Comparison of ENCODE assay signal across 7 mouse cellular contexts in the genomic region with DNA sequence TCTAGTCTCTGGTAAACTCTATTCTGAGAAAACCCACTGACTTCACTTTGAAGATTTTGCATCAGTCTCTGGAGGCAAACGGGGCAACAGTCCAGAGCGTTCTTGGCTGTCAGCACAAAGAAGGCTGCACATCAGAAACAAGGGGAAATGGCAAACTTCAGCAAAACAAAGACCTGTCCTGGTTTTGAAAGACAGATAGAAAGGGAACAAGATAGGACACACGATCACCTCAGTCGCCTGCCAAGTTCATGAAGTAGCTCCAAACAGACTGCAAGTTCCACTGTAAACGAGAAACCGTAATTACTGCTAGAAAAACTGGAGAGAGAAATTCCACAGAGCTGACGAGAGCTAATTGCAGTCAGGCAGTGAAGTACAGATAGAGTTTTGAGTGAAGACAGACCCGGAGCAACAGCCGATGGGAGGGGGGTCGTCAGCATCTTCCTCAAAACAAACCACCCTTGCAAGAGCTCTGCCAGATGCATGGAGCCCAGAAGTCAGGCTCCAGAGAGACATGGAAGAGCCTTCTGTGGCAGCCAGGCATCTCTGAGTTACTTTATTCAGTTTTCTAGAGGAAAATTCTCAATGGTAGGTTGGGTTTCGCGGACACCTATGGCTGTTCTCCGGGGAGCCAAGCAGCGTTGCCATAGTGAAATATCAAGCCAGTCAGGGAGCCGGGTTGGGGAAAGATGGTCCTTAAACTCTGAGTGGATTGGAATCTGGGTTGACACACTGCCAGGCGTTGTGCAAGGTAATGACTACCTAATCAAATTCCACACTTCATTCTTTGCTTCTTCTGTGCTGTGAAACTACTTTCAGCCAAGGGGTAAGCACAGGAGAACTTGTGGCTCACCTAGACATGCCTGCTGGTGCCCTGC.
A peak's percentile ranks its signal among the peaks of the same experiment; 100 is the strongest.
DNase-seq lines count a peak whose midpoint lies in the region; ATAC-seq and TF ChIP-seq lines count a peak whose summit lies in the region.

No protein-coding gene starts in this region.

- H3K27me3 ChIP-seq in forebrain, embryonic 16.5 days (replicated peaks; ENCODE audit: control insufficient read depth, insufficient read depth, low read length): no peaks in the 10 kb centered on the region
- no peaks in the 10 kb centered on the region for H3K27me3 ChIP-seq in midbrain, postnatal 0 days (ENCODE audit: insufficient read depth, low read length)

- no peaks in the 10 kb centered on the region for H3K9me3 ChIP-seq in forebrain, embryonic 16.5 days (ENCODE audit: control insufficient read depth, low read length)
- no peaks in the 10 kb centered on the region for H3K9me3 ChIP-seq in midbrain, postnatal 0 days (ENCODE audit: low read length)

- intact Hi-C loops in left cerebral cortex, postnatal 14 days (cut with DNase I): no loop called here
- intact Hi-C loops in heart, postnatal 14 days (cut with DNase I): no loop called here

- peak overlapping the region; percentile 17 for H3K4me3 ChIP-seq in forebrain, embryonic 16.5 days (replicated peaks; ENCODE audit: low read length)
- no peak overlapping the region for H3K4me3 ChIP-seq in midbrain, postnatal 0 days (ENCODE audit: low read depth, low read length)

- no peak overlapping the region for H3K9ac ChIP-seq in forebrain, embryonic 16.5 days (replicated peaks; ENCODE audit: low read depth, low read length)
- H3K9ac ChIP-seq in midbrain, postnatal 0 days (replicated peaks; ENCODE audit: low read length, poor library complexity, severe bottlenecking): no peak overlapping the region

- no peak for TF ChIP-seq CTCF in midbrain, postnatal 0 days (IDR thresholded peaks at IDR 0.05)

- peak overlapping the region; percentile 46 for H3K4me2 ChIP-seq in forebrain, embryonic 16.5 days (ENCODE audit: low read length)
- H3K4me2 ChIP-seq in midbrain, postnatal 0 days (ENCODE audit: low read depth, low read length, poor library complexity, severe bottlenecking): peak overlapping the region; percentile 16; the same call in 1 of the 2 replicates

- H3K4me1 ChIP-seq in forebrain, embryonic 16.5 days (replicated peaks; ENCODE audit: control insufficient read depth, insufficient read depth, low read length): peaks cover 19% of the 10 kb centered on the region
- H3K4me1 ChIP-seq in midbrain, postnatal 0 days (ENCODE audit: insufficient read depth, low read length): no peaks in the 10 kb centered on the region

- WGBS in forebrain, embryonic 16.5 days: 29% methylated on average over 16 of the region's 16 CpGs
- WGBS in midbrain, postnatal 0 days: 56% methylated on average over 16 of the region's 16 CpGs

- peak overlapping the region; percentile 44; the same call in 1 of the 2 replicates for H3K27ac ChIP-seq in forebrain, embryonic 16.5 days (ENCODE audit: low read length)
- H3K27ac ChIP-seq in midbrain, postnatal 0 days (ENCODE audit: low read depth, low read length): no peak overlapping the region

- H3K36me3 ChIP-seq in forebrain, embryonic 16.5 days (ENCODE audit: control insufficient read depth, insufficient read depth): no peaks in the 10 kb centered on the region
- no peaks in the 10 kb centered on the region for H3K36me3 ChIP-seq in midbrain, postnatal 0 days (ENCODE audit: insufficient read depth, low read length)

- ATAC-seq in forebrain, embryonic 16.5 days: peak; percentile 59
- no peak for ATAC-seq in midbrain, postnatal 0 days (ENCODE audit: low FRiP score)
- no peak for ATAC-seq in megakaryocyte, adult 5-6 weeks (ENCODE audit: poor library complexity, severe bottlenecking)

- peak; percentile 9 to 13 for DNase-seq in left cerebral cortex, postnatal 14 days (ENCODE audit: low spot score in 2 of 2)
- DNase-seq in left cerebral cortex, adult 9 months (ENCODE audit: low spot score in 2 of 2): no peak
- peak; percentile 42 to 57 for DNase-seq in heart, postnatal 14 days
- DNase-seq in midbrain, postnatal 0 days (ENCODE audit: low spot score): no peak
- no peak for DNase-seq in thymus, postnatal 36 days

Comparison
In these comparisons a context has a peak if more than half of its experiments do, and no peak if none do; other contexts are left out.
1. DNase-seq: peak in left cerebral cortex, postnatal 14 days (2 of 2) and heart, postnatal 14 days (2 of 2); none in left cerebral cortex, adult 9 months (0 of 2), midbrain, postnatal 0 days (single experiment) and thymus, postnatal 36 days (0 of 2).